Mouse (Mus musculus): Measurements from ENCODE around the gene Fabp7. TPM values are rescaled to one million over a fixed set of nuclear protein-coding genes. Genes with fewer than 3 reads are reported as not detected.

Fabp7 gene
- total RNA-seq, 2 experiments from 2014 or later = not detected

DNA sequence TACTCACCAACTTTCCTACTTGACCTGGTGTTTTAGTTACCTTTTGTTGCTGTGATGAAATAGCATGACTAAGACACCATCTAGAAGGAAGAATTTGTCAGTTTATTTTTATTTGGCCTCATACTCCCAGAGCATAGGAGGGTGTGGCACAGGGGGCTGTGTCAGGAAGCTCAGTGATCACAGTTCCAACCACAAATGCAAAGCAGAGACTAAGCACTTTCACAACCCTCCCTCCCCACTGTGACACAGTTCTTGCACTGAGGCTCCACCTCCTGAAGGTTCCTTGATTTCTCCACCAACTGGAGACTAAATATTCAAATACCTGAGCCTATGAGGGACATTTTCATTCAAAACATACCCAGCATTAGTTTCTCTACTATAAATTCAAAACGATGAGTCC, 14.8 kb downstream of the Fabp7 start:
- no peak for DNase-seq (ENCODE audit: low spot score)

DNA sequence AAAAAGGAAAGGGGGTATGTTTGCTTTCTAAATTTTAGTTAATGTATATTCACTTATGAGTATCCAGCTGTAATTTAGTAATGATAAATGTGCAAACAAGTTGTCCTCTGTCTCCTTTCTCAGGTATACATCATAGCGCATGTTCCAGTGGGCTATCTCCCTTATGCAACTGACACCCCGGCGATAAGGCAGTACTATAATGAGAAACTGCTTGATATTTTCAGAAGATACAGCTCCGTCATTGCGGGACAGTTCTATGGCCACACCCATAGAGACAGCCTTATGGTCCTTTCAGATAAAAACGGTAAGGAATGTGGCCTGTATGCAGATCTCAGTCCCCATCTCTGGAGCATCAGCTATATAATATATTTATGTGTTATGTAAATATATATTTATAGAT, 23.1 kb downstream of the Fabp7 start:
- no peak for DNase-seq (ENCODE audit: low spot score)

DNA sequence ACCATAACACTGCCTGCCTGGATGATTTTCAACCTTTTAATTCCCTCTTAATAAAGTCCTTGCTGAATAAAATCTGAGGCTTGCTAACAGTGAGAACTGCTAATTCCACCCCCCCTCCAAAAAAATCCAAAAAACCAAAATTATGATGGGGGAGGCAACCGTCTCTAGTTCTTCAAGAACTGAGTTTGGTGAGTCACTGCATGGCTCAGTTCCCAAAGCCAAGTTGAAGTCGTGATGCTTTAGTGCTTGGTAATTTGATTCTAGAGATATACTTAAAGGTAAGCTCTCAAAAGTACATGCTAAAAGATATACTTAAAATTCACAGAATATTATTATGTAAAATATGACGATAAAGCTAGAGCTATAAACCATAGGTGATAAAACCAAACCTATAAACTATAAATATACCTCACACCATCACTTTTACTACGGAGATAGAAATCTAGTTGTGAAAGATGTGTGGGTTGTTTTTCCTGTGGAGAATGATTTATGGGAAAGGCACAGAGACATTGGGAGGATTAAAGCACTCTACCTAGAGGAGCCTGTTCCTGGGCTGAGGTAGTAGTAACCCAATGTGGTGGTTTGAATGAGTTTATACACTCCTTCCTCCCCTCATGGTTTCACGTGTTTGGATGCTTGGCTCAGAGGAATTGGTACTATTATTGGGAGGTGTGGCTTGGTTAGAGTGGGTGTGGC, 27.6 kb downstream of the Fabp7 start:
- DNase-seq (ENCODE audit: low spot score) = no peak

DNA sequence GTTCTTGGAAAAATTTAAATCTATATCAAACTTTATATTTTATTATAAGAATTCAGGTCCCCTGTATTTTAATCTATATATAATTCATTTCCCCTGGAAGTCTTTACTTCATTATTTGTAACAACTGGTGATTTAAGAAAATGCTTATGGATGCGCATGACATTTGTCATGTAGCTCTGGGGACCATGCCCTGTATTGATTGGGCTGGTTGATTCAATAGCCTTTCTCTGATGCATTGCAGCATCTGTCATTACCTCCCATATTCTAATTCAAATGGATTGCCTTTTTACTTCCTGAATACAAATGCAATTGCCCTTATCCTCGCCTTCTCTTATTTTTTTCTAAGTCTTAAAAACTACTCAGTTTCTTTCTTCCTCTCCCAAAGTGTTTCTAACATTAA, 29.6 kb downstream of the Fabp7 start:
- DNase-seq (ENCODE audit: low spot score) = no peak

DNA sequence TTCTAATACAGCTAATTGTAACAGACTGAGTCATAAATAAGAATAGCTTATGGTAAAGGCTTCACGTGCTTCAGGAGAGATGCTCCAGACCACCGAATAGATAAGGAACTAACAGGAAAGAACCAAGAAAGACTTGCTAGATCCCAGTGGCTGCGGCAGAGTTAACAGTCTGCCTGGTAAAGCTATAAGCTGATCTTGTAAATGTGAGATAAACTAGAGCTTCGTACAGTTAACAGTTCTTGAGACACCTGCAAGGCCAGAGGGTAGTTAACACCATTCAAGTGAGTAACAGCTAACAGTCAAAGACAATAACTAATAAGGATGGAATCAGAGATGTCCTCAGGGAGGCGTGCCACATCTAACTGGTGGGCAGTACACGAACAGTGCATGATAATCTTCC, 31.2 kb downstream of the Fabp7 start:
- DNase-seq (ENCODE audit: low spot score) = no peak

DNA sequence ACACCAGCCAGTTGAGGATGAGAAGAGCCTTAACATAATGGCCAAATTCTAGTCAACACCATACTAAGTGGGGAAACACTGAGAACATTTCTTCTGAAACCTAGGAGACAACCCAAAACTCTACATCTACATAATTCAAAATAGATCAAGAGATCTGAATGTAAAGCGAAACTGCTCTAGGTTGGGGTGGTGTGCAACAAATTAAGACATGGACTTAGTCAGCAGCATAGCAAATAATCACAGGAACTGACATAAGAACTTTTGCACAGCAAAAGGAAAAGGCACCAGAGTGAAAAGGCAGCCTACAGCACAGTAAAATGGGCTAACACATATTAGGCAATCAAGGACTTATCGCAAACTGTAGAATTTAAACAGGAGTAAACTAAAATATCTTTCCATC, 34.5 kb downstream of the Fabp7 start:
- no peak for DNase-seq (ENCODE audit: low spot score)

DNA sequence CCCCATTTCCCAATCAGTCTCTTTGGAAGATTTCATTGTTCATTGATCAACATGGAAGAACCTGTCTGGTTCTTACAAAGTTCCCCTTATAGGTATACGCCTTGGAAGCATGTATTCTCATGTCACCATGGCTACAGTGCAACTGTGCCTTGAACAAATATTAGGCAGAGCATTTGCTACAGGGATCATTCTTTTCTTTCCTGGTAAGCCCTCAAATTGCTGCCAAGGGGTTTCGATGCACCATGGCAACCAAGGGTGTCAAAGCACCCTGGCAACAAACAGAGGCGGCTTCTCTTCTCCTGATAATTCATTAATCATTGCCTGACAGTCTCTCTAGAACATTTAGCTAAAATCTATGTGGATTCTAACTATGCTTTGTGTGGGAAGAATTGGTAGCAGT, 37.8 kb downstream of the Fabp7 start:
- no peak for DNase-seq (ENCODE audit: low spot score)

DNA sequence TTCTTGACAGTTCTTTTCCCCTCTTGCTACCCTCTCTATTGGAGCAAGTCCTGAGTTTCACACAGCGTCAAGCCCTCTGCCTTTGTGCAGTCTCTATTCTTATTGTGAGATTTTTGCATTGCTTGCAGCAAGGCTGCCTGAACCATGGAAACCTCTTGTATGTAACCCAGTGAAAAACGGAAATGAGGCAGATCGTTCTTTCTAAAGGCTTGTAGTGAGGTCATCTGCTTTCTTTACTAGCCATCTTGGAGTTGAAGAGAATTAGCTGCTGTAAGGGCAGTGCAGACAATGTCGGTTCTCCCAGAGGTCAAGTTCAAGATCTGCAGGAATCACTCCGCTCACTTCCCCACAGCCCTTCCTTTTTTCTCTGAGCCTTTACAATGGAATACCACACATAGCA, 44.0 kb downstream of the Fabp7 start:
- no peak for DNase-seq (ENCODE audit: low spot score)

DNA sequence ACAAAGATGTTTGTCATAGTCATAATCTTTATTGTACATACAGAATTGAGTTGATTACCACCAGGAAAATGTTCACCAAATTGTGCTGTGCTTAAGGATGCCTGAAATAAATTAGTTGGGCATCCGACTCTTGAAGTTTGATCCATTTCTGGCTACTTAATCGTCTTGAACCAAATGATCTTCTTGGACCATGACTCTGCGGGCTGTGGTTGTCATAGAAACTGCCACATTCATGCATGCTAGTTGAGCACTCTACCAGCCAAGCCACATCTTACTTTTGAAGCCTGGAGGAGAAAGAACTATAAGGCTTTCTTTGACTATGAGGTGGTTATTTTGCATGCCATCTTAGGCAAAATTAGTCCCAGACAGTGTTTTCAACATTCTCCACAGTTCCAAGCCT, 44.9 kb downstream of the Fabp7 start:
- DNase-seq (ENCODE audit: low spot score) = no peak

DNA sequence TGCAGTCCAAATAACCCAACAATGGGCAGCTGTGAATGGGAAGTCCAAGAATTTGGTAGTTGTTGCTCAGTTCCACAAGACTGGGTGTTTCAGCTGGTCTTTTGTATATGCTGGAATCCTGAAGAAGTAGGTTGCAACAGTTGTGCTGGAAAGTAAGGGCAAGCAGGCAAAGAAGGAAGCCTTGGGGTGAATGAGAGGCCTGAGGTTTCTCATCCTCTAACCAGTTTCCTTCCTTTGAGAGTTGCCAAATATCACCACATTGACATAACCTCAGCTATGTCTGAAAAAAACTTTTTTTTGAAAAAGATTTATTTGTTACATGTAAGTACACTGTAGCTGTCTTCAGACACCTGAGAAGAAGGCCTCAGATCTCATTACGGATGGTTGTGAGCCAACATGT, 50.4 kb downstream of the Fabp7 start:
- DNase-seq (ENCODE audit: low spot score) = no peak

DNA sequence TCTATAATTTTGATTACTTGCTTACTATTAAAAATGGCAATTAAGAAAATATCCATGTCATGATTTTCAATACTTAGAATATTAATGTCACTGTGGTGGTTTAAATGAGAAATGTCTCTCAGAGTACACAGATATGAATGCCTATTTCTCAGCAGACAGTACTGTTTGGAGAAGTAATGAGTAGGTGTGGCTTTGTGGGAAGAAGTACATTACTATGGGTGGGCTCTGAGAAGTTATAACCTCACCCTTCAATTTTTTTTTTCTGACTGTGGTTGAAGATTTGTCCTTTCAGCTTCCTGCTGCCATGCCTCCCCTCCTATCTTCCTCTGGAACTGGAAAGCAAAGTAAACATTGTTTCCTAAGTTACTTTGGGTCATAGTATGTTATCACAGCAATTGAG, 51.3 kb downstream of the Fabp7 start:
- no peak for DNase-seq (ENCODE audit: low spot score)

Other genes with a start within 250 kb of the Fabp7 start
- gene Pkib, start 152.9 kb upstream of the Fabp7 start, total RNA-seq (2021) = not detected
- gene Smpdl3a, start 9.5 kb downstream of the Fabp7 start, total RNA-seq (2021) = 10 to 100 TPM; 79.2 to 79.3 TPM